Mouse (Mus musculus): ENCODE measurements around the gene Fat1.

DNA sequence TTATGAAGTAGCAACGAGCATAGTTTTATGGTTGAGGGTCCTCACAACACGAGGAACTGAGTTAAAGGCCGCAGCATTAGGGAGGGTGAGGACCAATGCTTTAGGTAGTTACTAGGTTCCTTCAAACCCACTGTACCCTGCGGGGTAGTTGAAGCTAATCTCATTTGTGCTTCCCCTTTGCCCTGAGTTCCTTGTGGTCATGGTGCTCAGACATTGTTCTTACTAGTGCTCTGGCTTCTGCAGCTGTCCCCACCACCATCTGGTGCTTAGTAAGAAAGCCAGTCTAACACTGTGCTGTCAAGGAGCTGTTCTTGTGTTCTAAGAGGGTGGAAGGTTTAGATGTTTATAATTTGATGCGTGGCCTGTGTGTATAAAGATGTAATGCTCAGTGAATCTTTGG is 25.7 kb downstream of the Fat1 start:
- TF ChIP-seq CTCF (IDR thresholded peaks at IDR 0.05; ENCODE audit: low read depth, low read length) (no peak), POLR2A (IDR thresholded peaks at IDR 0.05; ENCODE audit: borderline replicate concordance, low read depth, low read length) (no peak)
